8 mouse cellular contexts compared by ENCODE assay signal in genomic region chr9:114729911-114730805, GRCm38 (mm10). TPM values are rescaled to one million over a fixed set of nuclear protein-coding genes. Genes with fewer than 3 reads are reported as not detected.
DNase-seq lines count a peak whose midpoint lies in the region; ATAC-seq and TF ChIP-seq lines count a peak whose summit lies in the region.

No protein-coding gene starts in this region.

- WGBS in kidney, postnatal 0 days = 31% methylated on average over 26 of the region's 30 CpGs
- 39% methylated on average over 25 of the region's 30 CpGs for WGBS in hindbrain, embryonic 13.5 days
- 46% methylated on average over 23 of the region's 30 CpGs for WGBS in midbrain, embryonic 10.5 days

- no peak for DNase-seq in kidney, postnatal 0 days (ENCODE audit: low spot score)
- DNase-seq in kidney, postnatal 10 days = no peak
- no peak for DNase-seq in midbrain, embryonic 10.5 days (ENCODE audit: low spot score)
- DNase-seq in frontal cortex, postnatal 25 days (ENCODE audit: low spot score in 2 of 2) = no peak
- DNase-seq in right cerebral cortex, postnatal 25 days = no peak
- no peak for DNase-seq in cerebellum, postnatal 14 days

- H3K4me1 ChIP-seq in kidney, postnatal 0 days (replicated peaks; ENCODE audit: insufficient read depth, low read length) = peaks cover 8% of the 10 kb centered on the region
- peaks cover 28% of the 10 kb centered on the region for H3K4me1 ChIP-seq in hindbrain, embryonic 13.5 days (replicated peaks)
- H3K4me1 ChIP-seq in midbrain, embryonic 10.5 days = peaks cover 29% of the 10 kb centered on the region

- ATAC-seq in kidney, postnatal 0 days (replicated peaks; ENCODE audit: low FRiP score, low read depth) = no peak
- peak; percentile 22 for ATAC-seq in activated CD4-positive, CD25-positive, alpha-beta regulatory T cell, adult 4 months
- ATAC-seq in hindbrain, embryonic 13.5 days (ENCODE audit: low FRiP score) = no peak

- no peak for TF ChIP-seq CTCF in kidney, postnatal 0 days (IDR thresholded peaks at IDR 0.05; ENCODE audit: low read depth)

- no peak overlapping the region for H3K9ac ChIP-seq in kidney, postnatal 0 days (ENCODE audit: low read depth, low read length)
- no peak overlapping the region for H3K9ac ChIP-seq in hindbrain, embryonic 13.5 days

- peak overlapping the region; percentile 69 for H3K4me3 ChIP-seq in kidney, postnatal 0 days (replicated peaks; ENCODE audit: low read depth, low read length)
- H3K4me3 ChIP-seq in hindbrain, embryonic 13.5 days = peak overlapping the region; percentile 82
- H3K4me3 ChIP-seq in midbrain, embryonic 10.5 days = peak overlapping the region; percentile 93; the same call in 1 of the 2 replicates

- H3K27me3 ChIP-seq in kidney, postnatal 0 days (ENCODE audit: insufficient read depth, low read length) = no peaks in the 10 kb centered on the region
- H3K27me3 ChIP-seq in hindbrain, embryonic 13.5 days = no peaks in the 10 kb centered on the region
- no peaks in the 10 kb centered on the region for H3K27me3 ChIP-seq in midbrain, embryonic 10.5 days (ENCODE audit: low read depth, poor library complexity, severe bottlenecking)

- no peak overlapping the region for H3K27ac ChIP-seq in kidney, postnatal 0 days
- no peak overlapping the region for H3K27ac ChIP-seq in hindbrain, embryonic 13.5 days
- no peak overlapping the region for H3K27ac ChIP-seq in midbrain, embryonic 10.5 days (replicated peaks)

- no peaks in the 10 kb centered on the region for H3K36me3 ChIP-seq in kidney, postnatal 0 days (ENCODE audit: insufficient read depth, low read length)
- H3K36me3 ChIP-seq in hindbrain, embryonic 13.5 days = peaks cover 5% of the 10 kb centered on the region
- peaks cover 5% of the 10 kb centered on the region for H3K36me3 ChIP-seq in midbrain, embryonic 10.5 days

- H3K9me3 ChIP-seq in kidney, postnatal 0 days (replicated peaks; ENCODE audit: low read length) = no peaks in the 10 kb centered on the region
- H3K9me3 ChIP-seq in hindbrain, embryonic 13.5 days = no peaks in the 10 kb centered on the region
- no peaks in the 10 kb centered on the region for H3K9me3 ChIP-seq in midbrain, embryonic 10.5 days (replicated peaks)

- H3K4me2 ChIP-seq in kidney, postnatal 0 days (ENCODE audit: low read length) = peak overlapping the region; percentile 61
- peak overlapping the region; percentile 76 for H3K4me2 ChIP-seq in hindbrain, embryonic 13.5 days

RNA-seq across cellular contexts. Expression of gene Cmtm6, which starts 0.8 kb away (rescaled TPM):
- polyA plus RNA-seq in kidney, postnatal 0 days (2015; fragmentation: Nextera tagmentation; extraction: Ambion mirVana) = 64.5 and 70.3 TPM in 2 replicates
- polyA plus RNA-seq in activated CD4-positive, CD25-positive, alpha-beta regulatory T cell, adult 4 months (2017; shearing (Covaris generic)) = 10 to 100 TPM; 77.1 to 88.5 TPM
- 20.5 and 21.8 TPM in 2 replicates for polyA plus RNA-seq in hindbrain, embryonic 13.5 days (2015; fragmentation: Nextera tagmentation; extraction: Ambion mirVana)
- polyA plus RNA-seq in midbrain, embryonic 10.5 days (2016; fragmentation: Nextera tagmentation; extraction: Ambion mirVana) = 27.1 and 27.2 TPM in 2 replicates

RNA-seq across cellular contexts. Expression of gene Dync1li1, which starts 41.6 kb away (rescaled TPM):
- polyA plus RNA-seq in kidney, postnatal 0 days (2015; fragmentation: Nextera tagmentation; extraction: Ambion mirVana) = 43.8 and 45.4 TPM in 2 replicates
- polyA plus RNA-seq in activated CD4-positive, CD25-positive, alpha-beta regulatory T cell, adult 4 months (2017; shearing (Covaris generic)) = 10 to 100 TPM; 43.8 to 48.4 TPM
- polyA plus RNA-seq in hindbrain, embryonic 13.5 days (2015; fragmentation: Nextera tagmentation; extraction: Ambion mirVana) = 124 and 148 TPM in 2 replicates
- polyA plus RNA-seq in midbrain, embryonic 10.5 days (2016; fragmentation: Nextera tagmentation; extraction: Ambion mirVana) = 86.9 and 99.7 TPM in 2 replicates

RNA-seq across cellular contexts. Expression of gene Cmtm7, which starts 51.5 kb away (rescaled TPM):
- polyA plus RNA-seq in kidney, postnatal 0 days (2015; fragmentation: Nextera tagmentation; extraction: Ambion mirVana) = 95.4 and 102 TPM in 2 replicates
- polyA plus RNA-seq in activated CD4-positive, CD25-positive, alpha-beta regulatory T cell, adult 4 months (2017; shearing (Covaris generic)) = 100 to 1,000 TPM in 1 of 2 experiments, 10 to 100 TPM in 1; 90.6 to 114 TPM
- 18.3 and 19.1 TPM in 2 replicates for polyA plus RNA-seq in hindbrain, embryonic 13.5 days (2015; fragmentation: Nextera tagmentation; extraction: Ambion mirVana)
- 75.6 and 88.2 TPM in 2 replicates for polyA plus RNA-seq in midbrain, embryonic 10.5 days (2016; fragmentation: Nextera tagmentation; extraction: Ambion mirVana)
